Mouse (Mus musculus) c-Kit-negative CD71-positive TER-119-positive erythroid progenitor cells, embryonic 14.5 days (primary cell): ENCODE results near the gene Ubxn2a.

Experiments used
- DNase-seq: peaks from one replicate; pipeline ENCODE4 v3.0.0-alpha.2; 2013; ENCODE audit warnings: low read depth, low spot score

The Ubxn2a gene

GRCm38 (mm10) chr12:4879048-4879447, 28.5 kb downstream of the Ubxn2a start:
- DNase-seq = no peak

GRCm38 (mm10) chr12:4878296-4878783, 29.2 kb downstream of the Ubxn2a start:
- DNase-seq = no peak

GRCm38 (mm10) chr12:4875623-4876022, 31.9 kb downstream of the Ubxn2a start:
- no peak for DNase-seq

GRCm38 (mm10) chr12:4874161-4874927, 33.2 kb downstream of the Ubxn2a start, which contains the start of gene Mfsd2b:
Gene Mfsd2b (minus strand): TSS chr12:4874359.
- DNase-seq = peak; percentile 84

- no peak for DNase-seq
Measured at GRCm38 (mm10) chr12:4873531-4873930, 34.0 kb downstream of the Ubxn2a start.

- DNase-seq = peak; percentile 68
Measured at GRCm38 (mm10) chr12:4872983-4873477, 34.5 kb downstream of the Ubxn2a start.

- peak; percentile 28 for DNase-seq
Measured at GRCm38 (mm10) chr12:4872273-4872672, 35.2 kb downstream of the Ubxn2a start.

GRCm38 (mm10) chr12:4871260-4871659, 36.2 kb downstream of the Ubxn2a start:
- no peak for DNase-seq

GRCm38 (mm10) chr12:4868924-4869323, 38.6 kb downstream of the Ubxn2a start:
- DNase-seq = no peak

- no peak for DNase-seq
Measured at GRCm38 (mm10) chr12:4864338-4864690, 43.2 kb downstream of the Ubxn2a start.

- no peak for DNase-seq
Measured at GRCm38 (mm10) chr12:4863654-4864337, 43.7 kb downstream of the Ubxn2a start.

- no peak for DNase-seq
Measured at GRCm38 (mm10) chr12:4862672-4863071, 44.8 kb downstream of the Ubxn2a start.

GRCm38 (mm10) chr12:4859241-4859914, 48.1 kb downstream of the Ubxn2a start:
- no peak for DNase-seq

GRCm38 (mm10) chr12:4856834-4857233, 50.7 kb downstream of the Ubxn2a start:
- DNase-seq = no peak

- DNase-seq = peak; percentile 47
Measured at GRCm38 (mm10) chr12:4856160-4856559, 51.3 kb downstream of the Ubxn2a start.

GRCm38 (mm10) chr12:4843741-4844140, 63.8 kb downstream of the Ubxn2a start:
- DNase-seq = no peak

- peak; percentile 77 for DNase-seq
Measured at GRCm38 (mm10) chr12:4842890-4843597, 64.5 kb downstream of the Ubxn2a start, which contains the start of gene Wdcp. Gene Wdcp (plus strand): TSS chr12:4843303.

- DNase-seq = no peak
Measured at GRCm38 (mm10) chr12:4842456-4842855, 65.0 kb downstream of the Ubxn2a start.

- no peak for DNase-seq
Measured at GRCm38 (mm10) chr12:4841392-4841887, 66.1 kb downstream of the Ubxn2a start, which contains the start of gene Fkbp1b. Gene Fkbp1b (minus strand): TSS chr12:4841591.

- no peak for DNase-seq
Measured at GRCm38 (mm10) chr12:4840741-4841140, 66.8 kb downstream of the Ubxn2a start.

GRCm38 (mm10) chr12:4840010-4840409, 67.5 kb downstream of the Ubxn2a start:
- no peak for DNase-seq
